Mouse (Mus musculus): ENCODE data around the gene Tnfrsf18. TPM values are rescaled to one million over a fixed set of nuclear protein-coding genes. Genes with fewer than 3 reads are reported as not detected.

Gene Tnfrsf18
- total and polyA plus RNA-seq, 2 experiments, result 0.81 TPM; not detected in 1

GRCm38 (mm10) chr4:156024184-156024583 lies 1.8 kb upstream of the Tnfrsf18 start:
- TF ChIP-seq CTCF (IDR thresholded peaks at IDR 0.05; ENCODE audit: low read depth, low read length), result no peak
- WGBS, result 93% methylated on average over 7 of the region's 7 CpGs
- no peak for DNase-seq (ENCODE audit: extremely low read depth, low read depth, low spot score)
- no peak overlapping the region for H3K9ac ChIP-seq (ENCODE audit: low read depth, low read length)
- no peaks in the 10 kb centered on the region for H3K79me2 ChIP-seq (ENCODE audit: control insufficient read depth, insufficient read depth, low read length)
- no peaks in the 10 kb centered on the region for H3K4me1 ChIP-seq (ENCODE audit: control insufficient read depth, insufficient read depth, low read length)
- H3K27me3 ChIP-seq (ENCODE audit: control insufficient read depth, insufficient read depth, low read length), result no peaks in the 10 kb centered on the region
- H3K27ac ChIP-seq (replicated peaks; ENCODE audit: insufficient read depth, low read depth, low read length), result no peak overlapping the region
- no peaks in the 10 kb centered on the region for H3K36me3 ChIP-seq (ENCODE audit: control insufficient read depth, insufficient read depth, low read length)
- H3K4me3 ChIP-seq (ENCODE audit: insufficient read depth, low read depth, low read length), result no peak overlapping the region

- H3K4me3 ChIP-seq (ENCODE audit: insufficient read depth, low read depth, low read length), result no peak overlapping the region
- H3K27ac ChIP-seq (replicated peaks; ENCODE audit: insufficient read depth, low read depth, low read length), result no peak overlapping the region
- DNase-seq (ENCODE audit: extremely low read depth, low read depth, low spot score), result no peak
- no peak for TF ChIP-seq POLR2A (IDR thresholded peaks at IDR 0.05; ENCODE audit: extremely low read depth, insufficient read depth, low read length)
- no peak for TF ChIP-seq CTCF (IDR thresholded peaks at IDR 0.05; ENCODE audit: low read depth, low read length)
- H3K4me1 ChIP-seq (ENCODE audit: control insufficient read depth, insufficient read depth, low read length), result peaks cover 18% of the 10 kb centered on the region
- H3K79me2 ChIP-seq (ENCODE audit: control insufficient read depth, insufficient read depth, low read length), result peaks cover 4% of the 10 kb centered on the region; the same call in 1 of the 2 replicates
- H3K36me3 ChIP-seq (ENCODE audit: control insufficient read depth, insufficient read depth, low read length), result no peaks in the 10 kb centered on the region
- WGBS, result 96% methylated on average over 7 of the region's 7 CpGs
- no peaks in the 10 kb centered on the region for H3K27me3 ChIP-seq (ENCODE audit: control insufficient read depth, insufficient read depth, low read length)
- no peak overlapping the region for H3K9ac ChIP-seq (ENCODE audit: low read depth, low read length)
Measured at GRCm38 (mm10) chr4:156028580-156028979, 2.6 kb downstream of the Tnfrsf18 start.

- peak overlapping the region; percentile 83 for H3K9ac ChIP-seq (ENCODE audit: low read depth, low read length)
- H3K4me3 ChIP-seq (ENCODE audit: insufficient read depth, low read depth, low read length), result peak overlapping the region; percentile 73
- H3K4me1 ChIP-seq (ENCODE audit: control insufficient read depth, insufficient read depth, low read length), result peaks cover 18% of the 10 kb centered on the region
- H3K27ac ChIP-seq (replicated peaks; ENCODE audit: insufficient read depth, low read depth, low read length), result no peak overlapping the region
- no peaks in the 10 kb centered on the region for H3K27me3 ChIP-seq (ENCODE audit: control insufficient read depth, insufficient read depth, low read length)
- TF ChIP-seq POLR2A (IDR thresholded peaks at IDR 0.05; ENCODE audit: extremely low read depth, insufficient read depth, low read length), result no peak
- TF ChIP-seq CTCF (IDR thresholded peaks at IDR 0.05; ENCODE audit: low read depth, low read length), result no peak
- H3K79me2 ChIP-seq (ENCODE audit: control insufficient read depth, insufficient read depth, low read length), result peaks cover 4% of the 10 kb centered on the region; the same call in 1 of the 2 replicates
- WGBS, result 56% methylated on average over 9 of the region's 9 CpGs
- no peaks in the 10 kb centered on the region for H3K36me3 ChIP-seq (ENCODE audit: control insufficient read depth, insufficient read depth, low read length)
- DNase-seq (ENCODE audit: extremely low read depth, low read depth, low spot score), result no peak
Measured at GRCm38 (mm10) chr4:156030651-156031118, 4.7 kb downstream of the Tnfrsf18 start.

- WGBS, result 9% methylated on average over 7 of the region's 7 CpGs
- Histone ChIP-seq H3K4me1 (ENCODE audit: control insufficient read depth, insufficient read depth, low read length) (peaks cover 18% of the 10 kb centered on the region), H3K27me3 (ENCODE audit: control insufficient read depth, insufficient read depth, low read length) (no peaks in the 10 kb centered on the region), H3K4me3 (ENCODE audit: insufficient read depth, low read depth, low read length) (peak overlapping the region; percentile 73), H3K9ac (ENCODE audit: low read depth, low read length) (peak overlapping the region; percentile 83), H3K79me2 (ENCODE audit: control insufficient read depth, insufficient read depth, low read length) (peaks cover 4% of the 10 kb centered on the region; the same call in 1 of the 2 replicates), H3K36me3 (ENCODE audit: control insufficient read depth, insufficient read depth, low read length) (no peaks in the 10 kb centered on the region), H3K27ac (replicated peaks; ENCODE audit: insufficient read depth, low read depth, low read length) (peak overlapping the region; percentile 85)
- DNase-seq (ENCODE audit: extremely low read depth, low read depth, low spot score), result no peak
- TF ChIP-seq CTCF (IDR thresholded peaks at IDR 0.05; ENCODE audit: low read depth, low read length) (no peak), POLR2A (IDR thresholded peaks at IDR 0.05; ENCODE audit: extremely low read depth, insufficient read depth, low read length) (no peak)
Measured at GRCm38 (mm10) chr4:156031255-156031592, 5.3 kb downstream of the Tnfrsf18 start.

- Histone ChIP-seq H3K36me3 (ENCODE audit: control insufficient read depth, insufficient read depth, low read length) (no peaks in the 10 kb centered on the region), H3K79me2 (ENCODE audit: control insufficient read depth, insufficient read depth, low read length) (peaks cover 4% of the 10 kb centered on the region; the same call in 1 of the 2 replicates), H3K27me3 (ENCODE audit: control insufficient read depth, insufficient read depth, low read length) (no peaks in the 10 kb centered on the region), H3K4me1 (ENCODE audit: control insufficient read depth, insufficient read depth, low read length) (peaks cover 18% of the 10 kb centered on the region), H3K4me3 (ENCODE audit: insufficient read depth, low read depth, low read length) (peak overlapping the region; percentile 73), H3K9ac (ENCODE audit: low read depth, low read length) (peak overlapping the region; percentile 83), H3K27ac (replicated peaks; ENCODE audit: insufficient read depth, low read depth, low read length) (peak overlapping the region; percentile 85)
- TF ChIP-seq POLR2A (IDR thresholded peaks at IDR 0.05; ENCODE audit: extremely low read depth, insufficient read depth, low read length) (no peak), CTCF (IDR thresholded peaks at IDR 0.05; ENCODE audit: low read depth, low read length) (no peak)
- DNase-seq (ENCODE audit: extremely low read depth, low read depth, low spot score), result peak; percentile 86
- under 1% methylated on average over 24 of the region's 24 CpGs for WGBS
Measured at GRCm38 (mm10) chr4:156031593-156032391, 5.8 kb downstream of the Tnfrsf18 start.

- WGBS, result 79% methylated on average over 4 of the region's 4 CpGs
- Histone ChIP-seq H3K9ac (ENCODE audit: low read depth, low read length) (no peak overlapping the region), H3K4me1 (ENCODE audit: control insufficient read depth, insufficient read depth, low read length) (peaks cover 18% of the 10 kb centered on the region), H3K79me2 (ENCODE audit: control insufficient read depth, insufficient read depth, low read length) (peaks cover 4% of the 10 kb centered on the region; the same call in 1 of the 2 replicates), H3K27me3 (ENCODE audit: control insufficient read depth, insufficient read depth, low read length) (no peaks in the 10 kb centered on the region), H3K36me3 (ENCODE audit: control insufficient read depth, insufficient read depth, low read length) (no peaks in the 10 kb centered on the region), H3K27ac (replicated peaks; ENCODE audit: insufficient read depth, low read depth, low read length) (peak overlapping the region; percentile 85), H3K4me3 (ENCODE audit: insufficient read depth, low read depth, low read length) (no peak overlapping the region)
- TF ChIP-seq CTCF (IDR thresholded peaks at IDR 0.05; ENCODE audit: low read depth, low read length) (no peak), POLR2A (IDR thresholded peaks at IDR 0.05; ENCODE audit: extremely low read depth, insufficient read depth, low read length) (no peak)
- DNase-seq (ENCODE audit: extremely low read depth, low read depth, low spot score), result peak; percentile 16
Measured at GRCm38 (mm10) chr4:156032856-156033255, 6.9 kb downstream of the Tnfrsf18 start.

Data from liver, adult 2 months (tissue).